Mouse (Mus musculus): ENCODE measurements at regions not wholly inside any gene's neighbourhood (a gene's known extent, or its start where the extent isn't known, plus 50 kb on each side); places are given as distances from the start of the nearest gene placed in this dataset.

DNA sequence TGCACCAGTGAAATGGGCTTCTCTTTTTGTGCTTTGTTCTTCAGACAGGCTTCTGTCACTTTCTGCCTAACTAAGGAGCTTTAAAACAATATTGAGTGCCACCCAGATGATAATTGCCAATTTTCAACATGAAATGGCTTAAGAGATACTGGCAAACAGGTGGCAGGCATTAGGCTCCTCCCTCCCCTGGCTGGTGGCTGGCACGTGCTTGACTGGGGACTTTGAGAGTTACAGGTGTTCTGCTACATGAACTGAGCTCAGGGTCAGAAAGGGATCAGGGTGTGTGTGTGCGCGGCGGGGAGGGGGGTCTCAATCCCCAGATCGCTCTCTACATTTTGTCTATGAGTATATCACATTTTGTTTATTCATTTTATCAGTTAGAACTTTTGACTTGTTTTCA, 245.4 kb downstream of the Ndfip2 start:
- TF ChIP-seq CHD2 (IDR thresholded peaks at IDR 0.05; ENCODE audit: low read length) (no peak), POLR2AphosphoS5 (IDR thresholded peaks at IDR 0.05; ENCODE audit: borderline replicate concordance, low read depth, low read length) (no peak), CTCF (IDR thresholded peaks at IDR 0.05 in 2 of 3, conservative IDR thresholded peaks at IDR 0.05 in 1 of 3; ENCODE audit: control insufficient read depth in 1 of 3, insufficient read depth in 1 of 3, low read depth in 2 of 3, low read length in 3 of 3, poor library complexity in 1 of 3, severe bottlenecking in 1 of 3) (no peak), RCOR1 (IDR thresholded peaks at IDR 0.05; ENCODE audit: low read depth, low read length) (no peak), POLR2A (IDR thresholded peaks at IDR 0.05; ENCODE audit: control insufficient read depth in 1 of 2, insufficient read depth in 1 of 2, low read depth in 1 of 2, low read length in 2 of 2, poor library complexity in 1 of 2) (no peak)
